Mouse (Mus musculus): ENCODE results near the gene Ankrd33b.

Gene Ankrd33b

DNA sequence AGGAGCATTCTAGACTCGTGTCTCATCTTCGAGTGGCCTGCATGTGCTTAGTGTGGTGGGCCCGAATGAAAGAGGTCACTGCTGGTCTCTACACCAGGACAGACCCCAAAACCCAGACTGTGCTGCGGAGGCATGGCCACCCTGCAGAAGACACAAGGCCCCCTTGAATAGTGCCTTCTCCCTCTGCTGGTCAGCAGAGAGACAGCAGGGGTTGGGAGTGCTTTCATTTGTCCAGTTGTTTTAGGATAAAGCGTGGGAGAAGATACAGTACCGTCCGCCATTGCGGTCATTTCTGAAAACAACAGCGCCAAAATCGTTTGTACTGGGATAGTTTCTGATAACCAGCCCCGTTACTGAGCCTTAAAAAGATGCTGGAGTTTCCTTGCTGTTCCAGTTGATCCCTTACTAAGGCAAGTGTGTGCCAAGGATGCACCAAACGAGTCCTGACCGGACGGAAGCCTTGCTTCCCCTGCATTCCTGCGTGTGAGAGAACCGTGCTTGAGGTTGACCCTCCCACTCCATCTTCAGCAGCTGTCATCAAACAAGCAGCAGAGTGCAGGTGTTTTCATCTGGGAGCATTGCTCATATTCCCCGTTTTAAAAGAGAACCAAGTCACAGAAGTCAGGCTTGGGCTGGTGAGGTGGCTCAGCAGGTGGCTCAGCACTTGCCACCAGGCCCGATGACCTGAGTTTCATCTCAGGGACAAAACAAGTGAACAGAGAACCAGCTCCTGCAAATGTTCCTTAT, 108.7 kb downstream of the Ankrd33b start:
- no peak for DNase-seq

- DNase-seq: no peak
Measured at GRCm38 (mm10) chr15:31258029-31258692, 109.4 kb downstream of the Ankrd33b start.

DNA sequence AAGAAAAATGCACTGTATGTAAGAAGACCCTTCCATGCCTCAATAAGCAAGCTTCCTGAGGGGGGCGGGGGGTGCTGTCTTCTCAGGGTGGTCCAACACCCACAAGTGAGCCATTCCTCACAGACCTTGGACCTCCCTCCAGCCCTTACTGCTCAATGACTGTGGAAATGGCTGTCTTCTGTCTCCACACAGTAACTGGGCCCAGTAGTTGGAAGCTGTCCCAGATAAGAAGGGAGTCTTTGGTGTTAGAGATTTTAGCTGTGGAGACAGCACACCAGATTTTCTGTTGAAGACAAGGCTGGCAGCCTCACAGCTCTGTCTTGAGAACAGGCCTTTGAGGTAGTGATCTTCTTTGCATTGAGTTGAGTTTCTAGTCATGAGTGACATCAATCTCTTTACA, 110.2 kb downstream of the Ankrd33b start:
- DNase-seq: no peak

- no peak for DNase-seq
Measured at GRCm38 (mm10) chr15:31255762-31256161, 111.8 kb downstream of the Ankrd33b start.

GRCm38 (mm10) chr15:31254939-31255535, 112.5 kb downstream of the Ankrd33b start:
- DNase-seq: no peak

- DNase-seq: no peak
Measured at GRCm38 (mm10) chr15:31253963-31254362, 113.6 kb downstream of the Ankrd33b start.

DNA sequence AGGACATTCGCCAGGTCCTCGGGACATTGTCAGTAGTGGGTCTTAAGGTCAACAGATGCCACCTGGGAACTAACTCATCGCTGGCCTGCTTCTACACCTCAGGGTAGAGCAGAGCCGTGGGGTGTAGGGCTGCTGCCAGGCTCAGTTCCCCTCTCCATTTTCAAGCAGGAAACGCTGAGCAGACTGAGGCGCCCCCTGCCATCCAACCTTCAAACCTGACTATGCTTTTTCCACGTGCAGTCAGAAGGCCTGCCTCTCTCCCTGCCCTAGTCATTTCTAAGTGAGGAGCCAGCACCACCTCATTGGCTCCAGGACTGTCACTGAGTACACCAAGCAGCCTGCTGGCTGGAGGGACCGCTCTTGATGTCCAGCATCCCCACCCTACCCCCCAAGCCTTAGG, 114.1 kb downstream of the Ankrd33b start:
- no peak for DNase-seq

DNA sequence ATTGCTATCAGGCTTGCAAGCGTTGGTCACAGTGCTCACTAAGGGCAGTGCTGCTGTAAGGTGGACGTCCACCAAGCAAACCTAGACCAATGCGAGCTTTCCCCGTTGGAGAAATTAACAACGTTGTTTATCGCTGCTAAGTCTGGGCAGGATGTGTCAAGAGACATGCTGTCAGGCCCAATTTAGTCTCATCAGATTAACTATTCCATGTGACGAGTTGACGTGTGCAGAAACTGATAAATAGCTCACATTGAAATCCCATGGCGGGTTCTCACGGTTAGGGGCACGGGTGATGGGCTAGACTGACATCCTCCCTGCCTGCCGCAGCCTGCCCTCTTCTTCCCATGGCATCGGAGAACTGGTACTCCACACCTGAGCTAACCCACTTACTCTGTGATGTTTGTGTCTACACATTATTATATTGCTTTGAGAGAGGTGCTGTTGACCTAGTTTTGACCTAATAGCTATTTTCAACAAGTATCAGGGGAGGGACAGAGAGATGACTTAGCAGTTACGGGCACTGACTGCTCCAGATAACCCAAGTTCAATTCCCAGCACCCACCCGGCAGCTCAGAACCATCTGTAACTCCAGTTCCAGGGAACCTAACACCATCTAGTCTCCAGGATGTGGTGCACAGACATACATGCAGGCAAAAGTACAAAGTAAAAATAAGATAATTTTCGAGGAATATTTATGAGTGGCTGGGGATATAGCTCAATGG, 114.8 kb downstream of the Ankrd33b start:
- DNase-seq: no peak

GRCm38 (mm10) chr15:31251189-31251588, 116.3 kb downstream of the Ankrd33b start:
- no peak for DNase-seq

- DNase-seq: no peak
Measured at GRCm38 (mm10) chr15:31250676-31251075, 116.8 kb downstream of the Ankrd33b start.

GRCm38 (mm10) chr15:31250027-31250426, 117.5 kb downstream of the Ankrd33b start:
- no peak for DNase-seq

GRCm38 (mm10) chr15:31248882-31249281, 118.6 kb downstream of the Ankrd33b start:
- no peak for DNase-seq

DNA sequence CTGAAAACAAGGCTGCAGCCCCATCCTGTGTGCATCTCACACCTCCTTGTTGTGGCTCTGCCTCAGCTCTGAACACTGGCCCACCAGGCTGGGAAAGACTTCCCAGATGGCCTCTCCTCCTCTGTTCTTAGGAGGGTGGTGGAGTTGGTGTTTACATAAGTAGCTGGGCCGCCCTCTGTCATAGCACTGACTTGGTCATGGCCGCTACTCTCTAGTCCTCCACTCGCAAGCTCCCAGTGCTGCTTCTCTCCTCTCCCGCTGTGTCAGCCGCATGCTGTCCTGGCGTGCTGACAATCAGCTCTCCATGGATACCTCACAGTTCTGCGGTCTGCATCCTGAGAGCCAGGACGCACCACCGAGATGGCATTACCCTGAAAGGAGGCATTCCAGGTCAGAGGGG, 120.5 kb downstream of the Ankrd33b start:
- peak; percentile 70 for DNase-seq

DNA sequence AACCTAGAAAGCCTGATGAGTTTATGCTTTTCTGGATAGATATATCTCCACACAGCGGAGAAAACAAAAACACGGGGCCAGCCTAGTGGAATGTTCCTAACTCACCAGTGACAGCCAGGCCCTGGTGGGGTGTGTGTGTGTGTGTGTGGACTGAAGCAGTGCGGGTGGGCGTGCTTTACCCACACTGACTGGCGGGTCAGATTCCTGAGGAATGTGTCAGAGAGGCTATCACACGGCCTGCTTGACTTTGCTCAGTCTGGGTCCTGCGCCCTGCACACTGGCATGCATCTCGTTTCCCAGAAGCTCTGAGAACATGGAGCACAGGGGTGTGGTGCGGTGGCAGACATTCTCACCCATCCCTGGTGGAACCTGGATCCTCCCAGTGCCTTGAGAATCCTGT, 121.6 kb downstream of the Ankrd33b start:
- DNase-seq: no peak

GRCm38 (mm10) chr15:31244696-31245445, 122.7 kb downstream of the Ankrd33b start:
- DNase-seq: no peak

DNA sequence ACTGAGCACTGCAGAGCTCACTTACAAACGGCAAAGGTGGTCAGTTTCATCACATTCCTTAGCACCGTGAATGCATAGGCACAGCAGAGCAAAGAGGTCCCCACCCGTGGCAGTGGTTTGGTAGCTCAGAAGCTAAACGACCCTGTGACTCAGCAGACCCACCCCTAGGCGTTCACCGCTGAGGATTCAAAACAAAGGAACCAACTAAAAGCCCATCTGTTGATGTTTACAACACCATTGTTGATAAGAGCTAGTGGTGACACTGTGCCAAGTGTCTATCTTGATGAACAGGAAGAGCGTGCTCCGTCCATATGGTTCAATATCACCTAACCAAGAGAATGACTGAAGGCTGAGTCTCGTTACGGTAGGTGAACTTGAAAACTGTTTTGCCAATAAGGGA, 124.3 kb downstream of the Ankrd33b start:
- no peak for DNase-seq
